Mouse (Mus musculus) forebrain, embryonic 16.5 days (tissue): ENCODE measurements at regions not wholly inside any gene's neighbourhood (a gene's known extent, or its start where the extent isn't known, plus 50 kb on each side); places are given as distances from the start of the nearest gene placed in this dataset.
A peak's percentile ranks its signal among the peaks of the same experiment; 100 is the strongest.

Source experiments
- ATAC-seq: fragments of 200-750 bp; cut with Nextera tagmentation; 2 replicates; pipeline ENCODE4 v1.8.0; 2017; ENCODE audit warnings: mild to moderate bottlenecking, moderate library complexity
- H3K27ac ChIP-seq: fragments of 300-500 bp; sonication (generic); 2 replicates; pipeline ENCODE4 v1.5.1; 2014; ENCODE audit warnings: low read length, control low read depth
- H3K27me3 ChIP-seq: fragments of 300-500 bp; sonication (generic); replicated peaks from 2 replicates; pipeline ENCODE4 v1.6.1; 2014; ENCODE audit warnings: low read length; ENCODE audit not compliant: control insufficient read depth, insufficient read depth
- H3K36me3 ChIP-seq: fragments of 300-500 bp; sonication (generic); 2 replicates; pipeline ENCODE4 v1.6.1; 2014; ENCODE audit not compliant: control insufficient read depth, insufficient read depth
- H3K4me1 ChIP-seq: fragments of 300-500 bp; sonication (generic); replicated peaks from 2 replicates; pipeline ENCODE4 v1.6.1; 2014; ENCODE audit warnings: low read length; ENCODE audit not compliant: control insufficient read depth, insufficient read depth
- H3K4me2 ChIP-seq: fragments of 300-500 bp; sonication (generic); 2 replicates; pipeline ENCODE4 v1.6.1; 2014; ENCODE audit warnings: mild to moderate bottlenecking, low read length, control low read depth
- H3K4me3 ChIP-seq: fragments of 300-500 bp; sonication (generic); replicated peaks from 2 replicates; pipeline ENCODE4 v1.5.1; 2014; ENCODE audit warnings: mild to moderate bottlenecking, low read length, control low read depth
- H3K9ac ChIP-seq: fragments of 300-500 bp; sonication (generic); replicated peaks from 2 replicates; pipeline ENCODE4 v1.6.1; 2014; ENCODE audit warnings: low read depth, low read length, control low read depth
- H3K9me3 ChIP-seq: fragments of 300-500 bp; sonication (generic); 2 replicates; pipeline ENCODE4 v1.6.1; 2016; ENCODE audit warnings: low read length; ENCODE audit not compliant: control insufficient read depth
- WGBS: fragments of 180-500 bp; shearing (Covaris S2); extraction: QIAGEN DNeasy Blood & Tissue Kit; methylation state at CpG from one replicate; pipeline ENCODE4 v1.1.7; 2014; 5-methylcytosine and 5-hydroxymethylcytosine counted together

GRCm38 (mm10) chr3:57990738-57991137, 142.9 kb upstream of the Pfn2 start:
- 76% methylated on average over 1 of the region's 1 CpGs for WGBS

GRCm38 (mm10) chr3:57998121-57999102, 150.5 kb upstream of the Pfn2 start:
- 68% methylated on average over 6 of the region's 6 CpGs for WGBS
- H3K4me3 ChIP-seq, result no peak overlapping the region
- H3K36me3 ChIP-seq, result no peaks in the 10 kb centered on the region
- H3K27ac ChIP-seq, result no peak overlapping the region
- no peaks in the 10 kb centered on the region for H3K27me3 ChIP-seq
- H3K9me3 ChIP-seq, result no peaks in the 10 kb centered on the region
- no peak overlapping the region for H3K4me2 ChIP-seq
- no peak overlapping the region for H3K9ac ChIP-seq
- H3K4me1 ChIP-seq, result peaks cover 6% of the 10 kb centered on the region; the same call in 1 of the 2 replicates
- peak; percentile 71 for ATAC-seq

More at GRCm38 (mm10) chr3:57990738-57991137, 142.9 kb upstream of the Pfn2 start:
- Histone ChIP-seq H3K4me3 (no peak overlapping the region), H3K9me3 (no peaks in the 10 kb centered on the region), H3K4me1 (no peaks in the 10 kb centered on the region), H3K4me2 (no peak overlapping the region), H3K27ac (no peak overlapping the region), H3K9ac (no peak overlapping the region), H3K36me3 (no peaks in the 10 kb centered on the region), H3K27me3 (no peaks in the 10 kb centered on the region)
- ATAC-seq, result no peak

- no peak overlapping the region for H3K27ac ChIP-seq
- H3K4me1 ChIP-seq, result peaks cover 6% of the 10 kb centered on the region; the same call in 1 of the 2 replicates
- H3K36me3 ChIP-seq, result no peaks in the 10 kb centered on the region
- H3K4me2 ChIP-seq, result no peak overlapping the region
- H3K9me3 ChIP-seq, result no peaks in the 10 kb centered on the region
- no peak overlapping the region for H3K9ac ChIP-seq
- no peak for ATAC-seq
- WGBS, result 36% methylated on average over 7 of the region's 7 CpGs
- no peak overlapping the region for H3K4me3 ChIP-seq
- H3K27me3 ChIP-seq, result no peaks in the 10 kb centered on the region
Observed at GRCm38 (mm10) chr3:58002792-58003574, 155.1 kb upstream of the Pfn2 start.

- no peaks in the 10 kb centered on the region for H3K27me3 ChIP-seq
- H3K36me3 ChIP-seq, result no peaks in the 10 kb centered on the region
- no peak overlapping the region for H3K27ac ChIP-seq
- H3K4me2 ChIP-seq, result no peak overlapping the region
- no peak for ATAC-seq
- H3K9ac ChIP-seq, result no peak overlapping the region
- H3K4me1 ChIP-seq, result no peaks in the 10 kb centered on the region
- H3K9me3 ChIP-seq, result no peaks in the 10 kb centered on the region
- 82% methylated on average over 3 of the region's 3 CpGs for WGBS
- no peak overlapping the region for H3K4me3 ChIP-seq
Observed at GRCm38 (mm10) chr3:58024750-58025392, 177.0 kb upstream of the Pfn2 start.

- H3K4me2 ChIP-seq, result no peak overlapping the region
- no peak for ATAC-seq
- WGBS, result 83% methylated on average over 1 of the region's 1 CpGs
- H3K9ac ChIP-seq, result no peak overlapping the region
- H3K4me1 ChIP-seq, result no peaks in the 10 kb centered on the region
- no peak overlapping the region for H3K4me3 ChIP-seq
- H3K27me3 ChIP-seq, result no peaks in the 10 kb centered on the region
- H3K36me3 ChIP-seq, result no peaks in the 10 kb centered on the region
- H3K9me3 ChIP-seq, result no peaks in the 10 kb centered on the region
- H3K27ac ChIP-seq, result no peak overlapping the region
Observed at GRCm38 (mm10) chr3:58049618-58050017, 201.7 kb upstream of the Pfn2 start.

- Histone ChIP-seq H3K27me3 (no peaks in the 10 kb centered on the region), H3K4me1 (no peaks in the 10 kb centered on the region), H3K27ac (no peak overlapping the region), H3K36me3 (no peaks in the 10 kb centered on the region), H3K9ac (no peak overlapping the region), H3K9me3 (no peaks in the 10 kb centered on the region), H3K4me3 (no peak overlapping the region), H3K4me2 (no peak overlapping the region)
- WGBS, result 87% methylated on average over 7 of the region's 7 CpGs
- no peak for ATAC-seq
Observed at GRCm38 (mm10) chr3:58054726-58055125, 206.8 kb upstream of the Pfn2 start.

GRCm38 (mm10) chr3:58055181-58055580, 207.3 kb upstream of the Pfn2 start:
- Histone ChIP-seq H3K4me3 (no peak overlapping the region), H3K4me1 (no peaks in the 10 kb centered on the region), H3K27me3 (no peaks in the 10 kb centered on the region), H3K36me3 (no peaks in the 10 kb centered on the region), H3K9me3 (no peaks in the 10 kb centered on the region), H3K27ac (no peak overlapping the region), H3K9ac (no peak overlapping the region), H3K4me2 (no peak overlapping the region)
- WGBS, result 96% methylated on average over 4 of the region's 4 CpGs
- no peak for ATAC-seq

- no peak overlapping the region for H3K9ac ChIP-seq
- 84% methylated on average over 10 of the region's 10 CpGs for WGBS
- H3K36me3 ChIP-seq, result no peaks in the 10 kb centered on the region
- no peaks in the 10 kb centered on the region for H3K27me3 ChIP-seq
- H3K9me3 ChIP-seq, result no peaks in the 10 kb centered on the region
- no peak overlapping the region for H3K4me2 ChIP-seq
- no peak overlapping the region for H3K27ac ChIP-seq
- H3K4me1 ChIP-seq, result no peaks in the 10 kb centered on the region
- H3K4me3 ChIP-seq, result no peak overlapping the region
- no peak for ATAC-seq
Observed at GRCm38 (mm10) chr3:58056191-58057063, 208.5 kb upstream of the Pfn2 start.
